Mouse (Mus musculus) thymus, postnatal 10 days (tissue): ENCODE measurements around the gene Atp6v1g2.
A peak's percentile ranks its signal among the peaks of the same experiment; 100 is the strongest.

ENCODE experiments used
- DNase-seq, 2 experiments: peaks; one replicate each; pipeline ENCODE4 v3.0.0; 2021; ENCODE audit warnings: low spot score in 2 of 2

The Atp6v1g2 gene

DNA sequence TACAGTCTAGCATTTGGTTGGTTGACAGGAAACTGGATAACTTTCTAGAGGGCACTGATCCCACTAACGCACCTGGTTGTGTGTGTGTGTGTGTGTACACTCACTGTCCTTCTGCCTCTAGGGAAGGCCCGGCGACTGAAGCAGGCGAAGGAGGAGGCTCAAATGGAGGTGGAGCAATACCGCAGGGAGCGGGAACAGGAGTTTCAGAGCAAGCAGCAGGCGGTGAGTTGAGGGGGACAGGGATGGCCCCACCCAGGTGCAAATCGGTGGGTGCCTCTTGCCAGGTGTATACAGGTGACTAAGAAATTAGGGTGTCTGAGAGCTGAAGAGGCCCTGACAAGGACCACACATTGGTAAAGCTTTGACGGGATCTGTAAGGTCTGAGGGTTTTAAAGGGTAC is 3.5 kb downstream of the Atp6v1g2 start:
- DNase-seq: no peak

GRCm38 (mm10) chr17:35237504-35237903 is 4.0 kb downstream of the Atp6v1g2 start:
- DNase-seq: no peak

DNA sequence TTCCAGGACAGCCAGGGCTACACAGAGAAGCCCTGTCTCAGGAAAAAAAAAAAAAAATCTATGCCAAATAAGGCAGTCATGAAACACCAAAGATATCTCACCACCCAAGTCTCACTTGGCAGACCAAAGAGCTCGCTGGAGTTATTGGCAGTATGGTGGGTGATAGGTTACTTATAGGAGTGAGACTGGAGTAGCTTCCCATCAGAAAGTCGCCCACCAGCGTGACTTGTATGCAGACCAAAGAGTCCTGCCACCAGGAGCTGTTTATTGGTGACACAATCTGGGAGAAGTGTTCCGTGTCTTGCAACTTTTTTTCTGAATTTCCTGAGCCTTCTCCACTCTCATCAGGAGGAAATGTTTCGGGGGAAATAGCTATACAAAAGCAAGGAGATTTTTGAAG is 6.2 kb downstream of the Atp6v1g2 start:
- no peak for DNase-seq

DNA sequence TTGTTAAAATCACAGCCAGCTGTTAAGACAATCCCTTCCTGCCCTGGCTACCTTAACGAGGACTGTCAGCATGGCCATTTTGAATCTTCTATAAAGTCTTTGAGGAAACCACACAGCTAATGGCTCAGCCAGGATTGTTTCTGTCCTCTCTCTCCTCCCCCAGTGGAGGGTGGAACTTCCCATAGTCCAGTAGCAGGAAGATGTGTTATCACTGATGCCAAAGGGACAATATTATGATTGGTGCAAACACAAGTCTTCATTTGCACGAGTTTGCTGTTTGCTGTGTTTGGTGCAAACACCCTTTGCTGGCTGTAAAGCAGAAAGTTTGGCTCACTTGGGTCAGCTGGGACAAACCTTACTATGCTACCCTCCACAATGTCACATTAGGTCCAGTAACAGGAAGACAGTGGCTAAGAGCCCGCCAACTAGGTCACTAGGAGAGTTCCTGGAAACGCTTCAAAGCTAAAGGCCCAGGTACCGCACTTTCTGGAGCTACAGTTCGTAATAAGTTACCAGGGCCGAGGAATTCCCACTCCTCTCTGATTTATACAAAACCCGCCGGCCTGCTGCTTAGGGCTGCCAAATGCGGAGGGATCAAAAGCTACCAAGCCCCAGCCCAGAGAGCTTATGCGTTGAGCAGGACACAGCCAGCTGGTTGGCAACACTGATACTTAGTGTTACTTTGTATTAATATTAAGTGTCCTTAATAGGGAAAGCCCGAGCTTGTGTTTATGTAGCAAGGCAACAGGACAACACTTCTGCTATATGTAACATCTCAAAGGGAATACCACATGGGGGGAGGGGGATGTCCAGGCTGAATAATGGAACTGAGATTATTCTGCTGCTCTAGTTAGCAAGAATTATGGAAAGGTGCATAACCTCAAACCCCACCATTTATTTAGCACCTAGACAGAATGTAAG is 7.2 kb downstream of the Atp6v1g2 start:
- DNase-seq: no peak

- peak; percentile 95 for DNase-seq
These were observed 8.0 kb downstream of the Atp6v1g2 start, which contains the start of gene Ddx39b for GRCm38 (mm10) chr17:35241305-35242014. TSS of gene Ddx39b (plus strand) at chr17:35241746.

GRCm38 (mm10) chr17:35242015-35242941 is 8.8 kb downstream of the Atp6v1g2 start:
- DNase-seq: peak; percentile 48

DNA sequence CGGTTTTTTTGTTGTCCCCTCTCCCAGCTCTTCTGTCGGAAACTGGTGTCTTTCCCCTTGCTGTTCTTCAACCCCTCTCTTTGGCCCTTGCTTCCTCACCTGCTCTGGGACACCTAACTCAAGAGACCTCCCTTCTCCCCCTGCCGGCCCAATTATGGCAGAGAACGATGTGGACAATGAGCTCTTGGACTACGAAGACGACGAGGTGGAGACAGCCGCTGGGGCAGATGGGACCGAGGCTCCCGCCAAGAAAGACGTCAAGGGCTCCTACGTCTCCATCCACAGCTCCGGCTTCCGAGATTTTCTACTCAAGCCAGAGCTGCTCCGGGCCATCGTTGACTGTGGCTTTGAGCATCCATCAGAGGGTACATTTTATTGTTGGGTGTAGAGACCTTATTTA is 9.6 kb downstream of the Atp6v1g2 start:
- DNase-seq: no peak

DNA sequence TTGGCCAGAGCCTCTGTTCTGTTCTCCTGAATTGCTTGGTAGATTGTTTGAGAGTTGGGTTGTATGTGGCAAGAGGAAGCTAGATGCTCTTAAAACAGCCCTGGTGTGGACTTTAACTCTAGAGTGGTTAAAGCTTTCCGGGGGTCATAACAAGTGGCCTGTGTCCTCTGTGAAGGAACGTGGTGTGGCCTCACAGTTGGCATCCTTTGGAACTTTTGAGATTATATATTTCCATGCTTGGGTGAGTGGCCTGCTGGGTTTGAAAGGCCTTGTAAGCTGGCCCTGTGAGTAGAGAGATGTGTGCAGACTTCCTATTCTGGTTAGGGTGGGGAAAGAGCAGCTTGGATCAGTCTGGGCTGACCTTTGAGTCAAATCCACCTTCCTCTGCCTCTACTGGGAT is 11.5 kb downstream of the Atp6v1g2 start:
- no peak for DNase-seq

GRCm38 (mm10) chr17:35245731-35246623 is 12.5 kb downstream of the Atp6v1g2 start:
- peak in 1 of 2 experiments; percentile 42 for DNase-seq

DNA sequence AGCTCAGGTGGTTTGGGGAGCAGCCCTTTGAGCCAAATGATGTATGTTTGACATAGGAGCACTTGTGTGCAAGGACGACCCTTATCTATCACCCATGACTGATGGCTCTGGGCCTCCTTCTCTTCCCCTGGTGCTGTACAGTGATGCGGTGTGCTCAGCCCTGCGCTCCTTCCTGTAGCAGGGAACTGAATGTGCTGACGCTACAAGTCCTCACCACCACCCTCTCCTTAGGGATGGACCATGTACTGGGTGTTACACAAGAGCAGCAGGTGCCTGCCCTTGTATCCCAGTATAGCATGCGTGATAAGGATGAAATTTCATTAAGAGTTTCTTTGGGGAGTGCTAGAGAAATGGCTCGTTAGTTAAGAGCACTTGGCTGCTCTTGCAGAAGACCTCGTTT is 13.7 kb downstream of the Atp6v1g2 start:
- no peak for DNase-seq

DNA sequence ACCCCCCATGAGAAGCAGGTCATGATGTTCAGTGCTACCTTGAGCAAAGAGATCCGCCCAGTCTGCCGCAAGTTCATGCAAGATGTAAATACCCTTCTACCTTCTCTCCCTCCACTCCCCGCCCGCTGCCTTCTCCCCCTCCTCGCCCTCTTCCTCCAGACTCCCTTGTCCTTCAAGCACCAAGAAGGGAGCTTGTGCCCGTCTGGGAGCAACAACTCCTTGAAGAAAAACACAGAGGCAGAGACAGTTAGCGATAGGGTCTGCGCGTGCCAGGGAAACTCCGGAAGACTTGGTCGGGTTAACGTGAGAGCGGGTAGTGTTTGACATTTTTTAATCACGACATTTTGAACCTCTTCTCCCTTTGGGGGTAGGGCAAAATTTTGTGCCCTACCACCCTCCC is 15.5 kb downstream of the Atp6v1g2 start:
- no peak for DNase-seq

- no peak for DNase-seq
These were observed 16.2 kb downstream of the Atp6v1g2 start for GRCm38 (mm10) chr17:35249451-35250197.

DNA sequence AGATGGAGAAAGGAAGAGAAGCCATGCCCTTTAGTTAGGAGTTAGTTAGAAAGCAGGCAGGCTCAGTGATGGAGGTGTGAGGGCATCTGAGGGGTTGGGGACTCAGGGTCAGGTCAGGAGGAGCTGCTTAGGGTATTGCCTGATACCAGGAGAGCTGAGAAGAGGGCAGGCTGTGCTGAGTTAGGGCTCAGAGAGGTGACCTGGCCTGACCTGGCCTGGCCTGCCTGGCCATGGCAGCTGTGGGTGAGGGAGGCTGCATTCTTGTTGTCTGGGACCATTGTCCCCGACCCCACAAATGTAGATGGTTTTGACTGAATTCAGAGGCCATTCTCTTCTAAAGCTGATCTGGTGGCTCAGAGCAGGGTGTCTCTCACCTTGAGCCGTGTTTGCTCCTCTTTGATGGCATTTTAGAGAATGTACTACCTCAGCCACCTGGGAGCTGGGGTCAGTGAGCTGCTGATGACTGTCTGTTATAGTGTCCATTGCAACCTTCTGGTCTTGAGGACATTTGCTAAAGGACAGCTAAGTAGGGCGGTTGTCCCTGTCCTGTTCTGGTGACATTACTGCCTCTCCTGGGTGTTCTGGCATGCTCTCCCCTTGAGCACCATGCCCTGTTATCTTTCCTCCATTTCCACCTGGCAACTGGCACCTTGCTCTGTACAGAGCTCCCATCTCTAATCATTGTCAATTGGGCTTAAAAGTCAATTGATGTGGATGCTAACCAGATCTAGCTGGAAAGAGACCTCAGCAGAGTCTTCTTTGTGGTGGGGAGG is 17.1 kb downstream of the Atp6v1g2 start:
- no peak for DNase-seq

- DNase-seq: no peak
These were observed 17.8 kb downstream of the Atp6v1g2 start for GRCm38 (mm10) chr17:35251162-35251719.

DNA sequence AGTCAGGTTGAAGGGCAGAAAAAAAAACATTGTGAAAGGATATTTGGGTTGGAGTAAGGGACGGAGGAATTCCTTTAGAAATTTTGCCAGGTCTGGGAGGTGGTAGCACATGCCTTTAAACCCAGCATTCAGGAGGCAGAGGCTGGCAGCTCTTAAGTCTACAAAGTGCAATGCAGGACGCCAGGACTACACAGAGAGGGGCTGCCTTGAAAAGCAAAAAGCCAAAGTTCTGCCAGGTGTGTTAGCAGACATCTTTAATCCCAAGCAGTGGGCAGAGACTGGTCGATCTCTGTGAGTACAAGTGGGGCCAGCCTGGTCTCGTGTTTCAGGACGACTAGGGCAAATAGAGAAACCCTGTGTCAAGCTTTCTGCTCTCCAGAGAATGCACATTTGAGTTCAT is 18.5 kb downstream of the Atp6v1g2 start:
- no peak for DNase-seq

- DNase-seq: no peak
These were observed 19.3 kb downstream of the Atp6v1g2 start for GRCm38 (mm10) chr17:35252619-35253292.

DNA sequence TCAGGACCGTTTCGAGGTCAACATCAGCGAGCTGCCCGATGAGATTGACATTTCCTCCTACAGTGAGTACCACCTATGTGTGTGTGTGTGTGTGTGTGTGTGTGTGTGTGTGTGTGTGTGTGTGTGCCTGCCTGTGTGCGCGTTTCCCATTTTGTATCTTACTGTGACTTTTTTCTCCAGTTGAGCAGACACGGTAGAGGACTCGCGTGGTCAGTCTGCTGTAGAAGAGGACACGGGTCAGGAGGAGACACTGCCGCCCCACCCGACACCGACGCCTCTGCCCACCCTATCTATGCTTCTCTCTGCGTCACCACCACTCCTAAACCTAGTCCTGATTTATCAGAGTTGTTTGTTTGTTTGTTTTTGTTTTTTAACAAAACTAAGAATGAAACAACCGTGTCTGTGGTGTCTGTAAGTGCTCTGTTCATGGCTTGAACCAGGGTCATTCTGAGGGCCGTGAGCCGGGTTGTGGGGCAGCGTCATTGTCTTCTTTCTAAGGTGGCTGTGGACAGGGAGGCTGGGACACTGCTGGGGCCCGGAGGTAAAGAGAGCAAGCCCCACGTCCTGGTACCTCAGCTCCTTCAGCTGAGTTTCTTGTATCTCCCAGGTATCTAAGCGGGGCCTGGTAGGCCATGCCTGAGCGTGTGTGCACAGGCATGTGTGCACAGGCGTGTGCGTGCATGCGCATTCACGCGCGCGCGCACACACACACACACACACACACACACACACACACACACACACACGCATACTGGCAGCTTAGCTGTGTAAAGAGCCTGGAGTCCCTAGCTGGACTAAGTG is 20.0 kb downstream of the Atp6v1g2 start:
- DNase-seq: no peak
